Mouse (Mus musculus) subcutaneous adipose tissue, adult 2 months (tissue): Measurements from ENCODE around the gene Gpr75. TPM values are rescaled to one million over a fixed set of nuclear protein-coding genes. Genes with fewer than 3 reads are reported as not detected.

Source experiments
- polyA plus RNA-seq: library from polyadenylated mRNA; depleted of rRNA; stranded (reverse); fragments of >200 nt; gene quantifications from 2 replicates; pipeline ENCODE4 v1.2.3, GENCODE M21; 2012; ENCODE audit warnings: low replicate concordance; rRNA removed

The Gpr75 gene
- polyA plus RNA-seq, result 0.41 and 0.42 TPM in 2 replicates

DNA sequence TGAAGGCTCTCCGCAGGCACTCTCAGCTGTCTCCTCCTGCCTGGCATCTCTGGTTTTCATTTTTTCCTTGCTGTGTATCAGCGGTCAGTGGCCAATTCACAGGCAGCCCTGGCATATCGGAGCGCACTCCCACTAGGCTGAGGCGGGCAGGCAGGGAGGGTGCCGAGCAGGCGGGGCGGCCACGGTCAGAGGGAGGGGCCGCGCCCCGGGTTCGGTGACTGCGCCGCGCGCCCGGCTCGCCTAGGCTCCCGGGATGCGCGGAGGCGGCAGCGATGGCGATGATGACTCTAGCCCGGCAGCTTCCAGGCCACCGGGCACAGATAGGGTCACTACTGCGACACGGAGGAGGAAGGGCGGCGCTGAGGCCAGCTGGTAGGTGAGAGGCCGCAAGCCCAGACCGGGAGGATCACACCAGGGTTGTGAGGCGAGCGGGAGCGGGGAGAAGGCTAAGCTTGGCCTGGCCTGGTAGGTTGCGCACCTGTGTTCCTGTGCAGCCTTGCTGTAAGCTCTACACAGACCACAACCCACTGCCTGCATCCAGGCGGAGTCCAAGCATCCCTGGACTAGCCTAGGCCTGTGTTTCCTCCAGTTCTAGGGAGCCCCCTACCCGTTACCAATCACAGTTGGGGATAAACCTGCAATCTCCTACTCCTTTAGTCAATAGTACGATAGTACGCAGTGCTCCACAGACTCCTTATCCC, at the start of gene Gpr75, which contains the start of gene Asb3:
TSS of gene Gpr75 (plus strand) at position 188 of the 701 bp plus-strand sequence.
TSS of gene Asb3 (plus strand) at position 246 of the 701 bp plus-strand sequence.

Other genes with a start within 250 kb of the Gpr75 start
- gene Acyp2, start 235.8 kb upstream of the Gpr75 start, polyA plus RNA-seq, result 13.8 and 26.7 TPM in 2 replicates
- 18.3 and 20.4 TPM in 2 replicates for gene Psme4, start 113.6 kb upstream of the Gpr75 start, polyA plus RNA-seq
- gene Asb3, start 58 bp downstream of the Gpr75 start, polyA plus RNA-seq, result 4.2 and 5.7 TPM in 2 replicates
- 23.7 and 29.4 TPM in 2 replicates for gene Erlec1, start 69.0 kb downstream of the Gpr75 start, polyA plus RNA-seq
- gene Chac2, start 101.0 kb downstream of the Gpr75 start, polyA plus RNA-seq, result 2.3 and 3.0 TPM in 2 replicates